Mouse (Mus musculus): Measurements from ENCODE around the gene Il24. TPM values are rescaled to one million over a fixed set of nuclear protein-coding genes. Genes with fewer than 3 reads are reported as not detected.

Gene Il24
- total RNA-seq, 2 experiments from 2014 or later, result not detected

DNA sequence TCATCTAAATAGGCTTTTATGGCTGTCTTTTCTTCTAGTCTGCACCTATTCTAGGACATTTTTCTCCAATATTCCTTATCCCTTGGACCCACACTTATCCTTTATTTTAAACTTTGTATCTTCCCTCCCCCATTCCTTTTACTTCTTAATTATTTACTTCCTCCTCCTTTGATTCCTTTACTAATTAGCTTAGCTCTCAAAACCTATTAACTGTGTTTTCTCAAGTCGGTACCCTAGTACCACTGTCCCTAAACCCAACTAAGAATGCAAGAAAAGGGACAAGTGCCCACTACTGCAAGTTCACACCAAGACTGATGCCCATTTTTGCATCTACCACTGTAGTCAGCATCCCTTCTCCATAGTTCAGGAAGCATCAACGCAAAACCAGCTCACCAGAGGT lies 31.5 kb downstream of the Il24 start:
- DNase-seq (ENCODE audit: low spot score in 2 of 2), result no peak

DNA sequence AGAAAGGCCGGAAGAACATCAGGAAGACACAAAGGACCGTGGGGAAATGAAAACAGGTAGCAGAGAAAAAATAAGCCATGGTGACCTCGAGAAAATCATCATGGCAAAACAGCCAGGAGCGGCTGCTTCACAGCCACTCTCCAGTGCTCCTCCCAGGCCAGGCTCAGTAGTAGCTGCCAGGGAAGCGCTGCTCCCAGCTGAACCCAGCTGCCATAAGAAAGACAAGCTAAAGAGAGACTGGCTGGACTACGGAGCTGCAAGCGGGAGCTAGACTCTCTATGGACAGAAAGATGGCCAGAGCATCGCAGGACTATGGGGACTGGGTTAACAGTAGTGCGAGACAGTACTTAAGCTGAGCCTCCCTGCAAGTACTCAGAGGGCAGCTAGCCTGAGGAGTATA lies 32.4 kb downstream of the Il24 start:
- no peak for DNase-seq (ENCODE audit: low spot score in 2 of 2)

DNA sequence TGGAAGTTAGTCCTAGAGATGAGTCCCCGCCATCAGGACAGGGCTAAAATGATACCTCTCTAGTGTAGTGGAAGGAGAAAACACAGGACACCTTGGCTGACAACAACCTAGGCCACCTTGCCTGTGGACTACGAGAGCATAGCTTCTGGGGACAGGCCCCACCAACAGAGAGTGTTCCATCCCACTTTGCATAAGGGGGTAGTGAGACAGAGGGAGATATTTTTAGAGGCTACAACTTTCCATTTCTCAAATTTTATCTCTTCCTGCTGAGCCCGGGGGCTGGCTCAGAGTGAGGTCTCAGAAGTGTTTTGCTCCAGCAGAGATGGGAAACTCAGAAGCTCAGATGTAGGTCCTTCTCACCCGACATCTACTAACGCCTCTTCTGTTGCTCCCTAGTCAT lies 36.8 kb downstream of the Il24 start:
- DNase-seq (ENCODE audit: low spot score in 2 of 2), result no peak

DNA sequence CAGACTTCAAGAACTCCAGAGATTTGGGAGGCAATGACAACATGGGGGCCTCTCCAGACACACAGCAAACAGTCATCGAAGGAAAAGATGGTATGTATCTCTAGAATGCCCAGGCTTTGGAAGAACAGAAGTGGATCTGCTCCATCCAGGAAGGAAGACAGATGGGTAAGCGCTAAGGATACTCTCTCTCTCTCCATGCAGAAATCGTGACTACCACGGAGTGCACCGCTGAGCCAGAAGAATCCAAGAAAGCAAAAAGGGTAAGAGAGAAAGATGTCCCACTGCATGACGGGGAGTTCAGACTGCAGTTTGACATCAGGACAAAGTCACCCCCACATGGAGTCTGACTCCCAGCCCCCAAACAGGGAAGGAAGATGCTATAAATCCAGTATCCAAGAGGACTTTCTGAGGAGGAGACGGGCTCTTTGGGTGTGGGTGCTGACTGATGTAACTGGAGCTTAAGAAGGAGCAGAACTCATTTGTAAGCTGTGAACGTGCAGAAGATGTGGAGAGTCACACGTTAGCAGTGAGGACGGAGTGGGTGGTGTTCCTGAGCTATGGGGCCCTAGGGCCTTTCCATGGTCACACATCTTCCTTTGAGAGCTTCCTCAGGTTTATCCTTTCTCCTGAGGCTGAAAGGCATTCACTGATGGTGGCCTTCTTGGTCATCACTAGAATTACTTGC lies 37.6 kb downstream of the Il24 start:
- DNase-seq (ENCODE audit: low spot score in 2 of 2), result no peak

DNA sequence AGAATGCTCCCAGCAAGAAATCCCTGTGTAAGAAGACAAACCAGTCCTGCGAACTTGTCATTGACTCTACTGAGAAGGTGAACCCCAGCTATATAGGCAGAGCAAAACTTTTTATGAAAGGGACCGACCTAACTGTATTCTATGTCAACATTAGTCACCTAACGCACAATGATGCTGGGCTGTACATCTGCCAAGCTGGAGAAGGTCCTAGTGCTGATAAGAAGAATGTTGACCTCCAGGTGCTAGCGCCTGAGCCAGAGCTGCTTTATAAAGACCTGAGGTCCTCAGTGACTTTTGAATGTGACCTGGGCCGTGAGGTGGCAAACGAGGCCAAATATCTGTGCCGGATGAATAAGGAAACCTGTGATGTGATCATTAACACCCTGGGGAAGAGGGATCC lies 42.7 kb downstream of the Il24 start:
- DNase-seq (ENCODE audit: low spot score in 2 of 2), result no peak

DNA sequence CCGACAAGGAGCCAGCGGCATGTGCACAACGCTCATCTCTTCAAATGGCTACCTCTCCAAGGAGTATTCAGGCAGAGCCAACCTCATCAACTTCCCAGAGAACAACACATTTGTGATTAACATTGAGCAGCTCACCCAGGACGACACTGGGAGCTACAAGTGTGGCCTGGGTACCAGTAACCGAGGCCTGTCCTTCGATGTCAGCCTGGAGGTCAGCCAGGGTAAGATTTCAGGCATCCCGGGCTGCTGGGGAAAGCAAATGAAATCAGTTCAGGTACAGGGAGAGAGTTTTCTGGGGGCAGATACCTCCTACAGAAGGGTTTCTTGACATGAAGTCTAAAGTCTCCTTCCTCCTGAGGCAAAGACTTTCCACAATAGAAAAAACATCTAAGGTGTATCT lies 45.6 kb downstream of the Il24 start:
- no peak for DNase-seq (ENCODE audit: low spot score in 2 of 2)

DNA sequence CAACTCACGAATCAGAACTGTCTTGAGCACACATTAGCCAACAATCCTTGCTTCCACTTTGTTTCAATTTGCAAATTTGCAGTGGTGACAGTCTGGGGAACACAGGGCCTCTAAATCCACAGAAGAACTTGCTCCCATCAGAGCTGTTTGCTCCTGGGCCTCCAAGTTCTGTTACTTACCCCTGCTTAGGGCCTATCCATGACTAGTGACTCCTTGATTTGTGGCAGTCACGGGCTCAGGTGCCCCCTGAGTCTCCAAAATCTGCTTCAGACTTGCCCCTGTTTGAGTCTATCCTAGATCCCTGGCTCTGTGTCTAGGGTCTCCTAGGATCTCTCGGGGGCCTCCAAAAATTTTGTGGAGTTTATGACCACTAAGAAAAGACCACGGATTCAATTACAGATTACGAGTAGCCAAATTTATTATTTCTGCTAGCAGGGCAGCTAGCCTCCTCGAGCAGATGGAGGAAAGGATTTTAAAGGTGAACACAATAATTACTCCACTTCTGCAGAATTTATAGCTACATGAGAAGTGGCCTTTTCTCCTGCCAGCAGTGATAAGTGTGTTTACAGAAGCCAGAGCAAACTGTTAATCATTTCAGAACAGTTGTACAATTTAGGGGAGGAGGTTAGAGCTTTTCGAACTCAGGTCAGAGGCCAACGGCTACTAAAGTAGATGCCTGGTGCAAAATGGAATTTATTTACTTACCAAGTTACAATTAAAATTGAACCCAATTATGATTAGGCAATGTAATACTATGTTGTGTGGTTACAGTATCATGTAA lies 46.5 kb downstream of the Il24 start:
- no peak for DNase-seq (ENCODE audit: low spot score in 2 of 2)

DNA sequence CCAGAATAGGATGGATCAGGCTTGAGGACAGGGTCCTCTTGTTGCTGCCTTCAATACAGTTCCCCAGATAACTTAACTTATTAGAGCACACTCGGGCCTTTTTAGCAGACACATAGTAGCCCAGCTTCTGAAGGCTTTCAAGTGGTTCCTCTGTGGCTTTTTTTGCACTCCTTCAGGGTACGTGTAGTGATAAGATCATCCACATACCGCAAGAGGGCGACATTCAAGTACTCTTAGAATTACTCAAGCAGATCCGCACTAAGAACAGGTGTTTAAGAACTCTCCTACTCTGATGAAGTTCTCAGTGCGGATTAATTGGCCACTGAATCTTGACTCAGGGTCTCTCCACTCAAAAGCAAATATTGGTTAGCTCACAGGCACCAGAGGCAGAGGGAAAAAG lies 49.0 kb downstream of the Il24 start:
- DNase-seq (ENCODE audit: low spot score in 2 of 2), result no peak

DNA sequence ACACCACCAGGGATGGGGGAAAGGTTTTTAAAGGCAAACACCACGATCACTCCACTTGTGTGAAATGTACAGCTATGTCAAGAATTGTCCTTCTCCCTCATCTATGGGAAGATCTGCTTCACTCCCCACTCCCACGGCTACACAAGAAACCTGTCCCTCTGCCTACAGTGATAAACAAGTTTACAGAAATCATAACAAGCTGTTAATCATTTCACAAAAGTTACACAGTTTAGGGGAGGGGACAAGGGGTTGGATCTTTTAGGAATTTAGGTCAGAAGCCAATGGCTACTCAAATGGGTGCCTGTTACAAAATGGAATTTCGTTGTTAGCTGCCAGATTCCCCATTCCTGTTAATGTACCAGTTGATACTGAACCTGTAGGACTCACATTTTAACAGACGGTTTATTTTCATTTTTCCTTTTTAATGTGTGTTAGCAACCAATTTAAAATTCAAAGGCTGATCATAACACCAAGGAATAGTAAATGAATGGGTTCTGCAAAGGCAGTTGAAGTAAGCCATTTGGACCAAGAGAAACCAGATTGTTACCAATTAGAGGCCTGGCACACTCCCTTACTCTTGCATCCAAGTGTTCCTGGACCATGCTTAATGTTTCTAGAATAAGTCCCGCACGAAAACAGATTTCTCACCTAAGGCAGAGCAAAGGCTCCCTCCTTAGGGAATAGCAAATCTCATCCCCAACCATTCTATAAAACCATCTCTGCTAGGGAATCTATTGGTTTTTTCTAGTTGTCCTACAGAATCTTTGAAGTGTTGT lies 51.9 kb downstream of the Il24 start:
- DNase-seq (ENCODE audit: low spot score in 2 of 2), result no peak

DNA sequence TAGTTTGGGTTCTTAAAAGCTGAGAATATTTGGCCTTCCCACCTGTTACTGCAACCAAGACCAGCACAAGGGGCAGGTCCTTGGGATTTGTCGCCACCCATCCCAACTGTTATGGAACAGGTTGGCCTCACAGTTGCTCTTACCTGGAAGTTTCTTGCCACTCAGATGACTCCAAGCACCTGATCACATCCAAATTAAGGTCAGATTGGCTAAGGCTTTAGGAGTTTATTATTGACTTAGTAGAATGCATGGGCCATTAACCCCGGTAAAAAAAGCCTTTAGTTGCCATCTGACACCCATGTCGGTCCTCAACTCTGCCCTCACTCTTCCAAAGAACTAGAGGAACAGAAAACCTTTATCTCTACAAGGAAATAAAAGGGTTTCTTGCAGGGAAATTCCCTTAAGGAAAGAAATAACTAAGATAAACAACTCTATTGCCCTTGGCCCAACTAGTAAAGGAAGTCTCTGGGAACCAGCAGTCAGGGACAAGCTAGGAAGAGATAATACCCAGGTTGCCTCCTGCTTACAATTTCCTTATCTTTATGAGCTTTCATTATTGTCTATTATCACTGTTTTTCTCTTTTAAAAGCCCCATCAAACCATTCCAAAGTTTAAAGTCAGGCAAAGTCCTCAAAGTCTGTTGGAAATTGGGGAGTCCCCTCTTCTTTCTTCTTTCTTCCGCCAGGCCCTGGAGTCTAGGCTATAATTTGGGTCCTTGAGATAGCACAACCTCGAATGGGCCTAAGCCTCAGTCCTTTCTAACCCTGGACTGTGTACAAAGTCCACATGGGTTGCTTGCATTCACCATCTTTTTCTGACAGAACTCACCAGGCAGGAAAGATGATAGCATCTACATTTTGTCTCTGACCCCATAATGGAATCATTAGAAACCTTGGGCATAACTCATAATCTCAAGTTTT lies 54.8 kb downstream of the Il24 start:
- no peak for DNase-seq (ENCODE audit: low spot score in 2 of 2)

Other genes starting within 250 kb of the Il24 start
- under 1 TPM in 1 of 2 experiments, not detected in 1; 0.41 TPM for gene C4bp, start 225.8 kb downstream of the Il24 start, total RNA-seq (2021)
- gene Gm29427, start 171.7 kb downstream of the Il24 start, total RNA-seq (2021), result not detected
- 1 to 10 TPM; 4.0 to 5.2 TPM for gene Yod1, start 170.1 kb downstream of the Il24 start, total RNA-seq (2021)
- gene Pfkfb2, start 158.2 kb downstream of the Il24 start, total RNA-seq (2021), result 10 to 100 TPM; 10.5 to 13.4 TPM
- 1 to 10 TPM; 1.0 to 1.2 TPM for gene AA986860, start 155.5 kb downstream of the Il24 start, total RNA-seq (2021)
- gene Fcamr, start 86.6 kb downstream of the Il24 start, total RNA-seq (2021), result not detected
- gene Pigr, start 60.8 kb downstream of the Il24 start, total RNA-seq (2021), result under 1 TPM in 1 of 2 experiments, not detected in 1; 0.08 TPM
- under 1 TPM in 1 of 2 experiments, not detected in 1; 0.39 TPM for gene Fcmr, start 21.8 kb downstream of the Il24 start, total RNA-seq (2021)
- gene Il20, start 24.0 kb upstream of the Il24 start, total RNA-seq (2021), result not detected
- gene Il19, start 52.7 kb upstream of the Il24 start, total RNA-seq (2021), result not detected
- not detected for gene Il10, start 132.4 kb upstream of the Il24 start, total RNA-seq (2021)
- 100 to 1,000 TPM; 159 to 163 TPM for gene Mapkapk2, start 210.4 kb upstream of the Il24 start, total RNA-seq (2021)

Data from gastrocnemius, postnatal 4 days (tissue).